Mouse (Mus musculus) liver, embryonic 16.5 days (tissue): ENCODE measurements around the gene Vps33b. TPM values are rescaled to one million over a fixed set of nuclear protein-coding genes. Genes with fewer than 3 reads are reported as not detected.
A peak's percentile ranks its signal among the peaks of the same experiment; 100 is the strongest.

Source experiments
- ATAC-seq: fragments of 200-750 bp; cut with Nextera tagmentation; 2 replicates; pipeline ENCODE4 v1.8.0; 2017; ENCODE audit warnings: low read depth, mild to moderate bottlenecking, moderate number of reproducible peaks, moderate library complexity
- H3K27ac ChIP-seq: fragments of 300-500 bp; sonication (generic); 2 replicates; pipeline ENCODE4 v1.5.1; 2014; ENCODE audit warnings: mild to moderate bottlenecking, low read length
- H3K27me3 ChIP-seq: fragments of 300-500 bp; sonication (generic); 2 replicates; pipeline ENCODE4 v1.6.1; 2014; ENCODE audit warnings: low read depth, low read length, mixed read lengths; ENCODE audit not compliant: control insufficient read depth, insufficient read depth
- H3K36me3 ChIP-seq: fragments of 300-500 bp; sonication (generic); 2 replicates; pipeline ENCODE4 v1.6.1; 2014; ENCODE audit warnings: mild to moderate bottlenecking; ENCODE audit not compliant: control insufficient read depth, insufficient read depth
- H3K4me1 ChIP-seq: fragments of 300-500 bp; sonication (generic); 2 replicates; pipeline ENCODE4 v1.6.1; 2014; ENCODE audit warnings: low read depth, low read length, mixed read lengths; ENCODE audit not compliant: control insufficient read depth
- H3K4me2 ChIP-seq: fragments of 300-500 bp; sonication (generic); 2 replicates; pipeline ENCODE4 v1.6.1; 2014; ENCODE audit warnings: low read depth, low read length, mixed read lengths
- H3K4me3 ChIP-seq: fragments of 300-500 bp; sonication (generic); 2 replicates; pipeline ENCODE4 v1.5.1; 2014; ENCODE audit warnings: low read depth, mild to moderate bottlenecking, low read length
- H3K9ac ChIP-seq: fragments of 300-500 bp; sonication (generic); 2 replicates; pipeline ENCODE4 v1.6.1; 2014; ENCODE audit warnings: low read depth, low read length
- H3K9me3 ChIP-seq: fragments of 300-500 bp; sonication (generic); replicated peaks from 2 replicates; pipeline ENCODE4 v1.6.1; 2016; ENCODE audit warnings: low read length; ENCODE audit not compliant: control insufficient read depth
- WGBS: fragments of 180-500 bp; shearing (Covaris S2); extraction: QIAGEN DNeasy Blood & Tissue Kit; methylation state at CpG from one replicate; pipeline ENCODE4 v1.1.7; 2014; ENCODE audit not compliant: insufficient replicate concordance; 5-methylcytosine and 5-hydroxymethylcytosine counted together
- polyA plus RNA-seq: library from polyadenylated mRNA; unstranded; fragments of >200 nt; fragmentation: Nextera tagmentation; extraction: Ambion mirVana; gene quantifications from 2 replicates; pipeline ENCODE4 v1.2.1, GENCODE M21; 2015

Vps33b gene
- polyA plus RNA-seq, 1 experiment from 2014 or later, result 4.3 TPM

DNA sequence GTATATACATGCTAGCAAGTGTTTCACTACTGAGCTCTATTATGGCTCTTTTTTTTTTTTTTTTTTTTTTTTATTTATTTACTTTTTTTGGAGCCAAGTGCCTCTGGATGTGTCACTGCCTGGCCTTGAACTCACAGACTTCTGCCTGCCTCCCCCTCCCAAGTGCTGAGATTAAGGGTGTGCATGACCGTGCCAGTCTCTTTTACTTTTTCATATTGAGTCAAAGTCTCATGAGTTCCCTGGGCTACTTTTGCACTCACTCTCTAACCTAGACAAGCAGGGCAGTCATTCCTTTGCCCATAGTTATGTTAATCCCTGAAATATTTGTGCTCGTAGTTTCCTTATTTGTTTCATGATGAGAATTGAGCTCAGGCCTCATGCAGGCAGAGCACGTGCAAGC, 12.2 kb downstream of the Vps33b start:
- WGBS, result 75% methylated on average over 3 of the region's 3 CpGs
- Histone ChIP-seq H3K27me3 (no peaks in the 10 kb centered on the region), H3K9me3 (no peaks in the 10 kb centered on the region), H3K36me3 (peaks cover 8% of the 10 kb centered on the region; the same call in 1 of the 2 replicates), H3K27ac (no peak overlapping the region), H3K9ac (no peak overlapping the region), H3K4me1 (peaks cover 11% of the 10 kb centered on the region), H3K4me3 (no peak overlapping the region), H3K4me2 (no peak overlapping the region)
- no peak for ATAC-seq

DNA sequence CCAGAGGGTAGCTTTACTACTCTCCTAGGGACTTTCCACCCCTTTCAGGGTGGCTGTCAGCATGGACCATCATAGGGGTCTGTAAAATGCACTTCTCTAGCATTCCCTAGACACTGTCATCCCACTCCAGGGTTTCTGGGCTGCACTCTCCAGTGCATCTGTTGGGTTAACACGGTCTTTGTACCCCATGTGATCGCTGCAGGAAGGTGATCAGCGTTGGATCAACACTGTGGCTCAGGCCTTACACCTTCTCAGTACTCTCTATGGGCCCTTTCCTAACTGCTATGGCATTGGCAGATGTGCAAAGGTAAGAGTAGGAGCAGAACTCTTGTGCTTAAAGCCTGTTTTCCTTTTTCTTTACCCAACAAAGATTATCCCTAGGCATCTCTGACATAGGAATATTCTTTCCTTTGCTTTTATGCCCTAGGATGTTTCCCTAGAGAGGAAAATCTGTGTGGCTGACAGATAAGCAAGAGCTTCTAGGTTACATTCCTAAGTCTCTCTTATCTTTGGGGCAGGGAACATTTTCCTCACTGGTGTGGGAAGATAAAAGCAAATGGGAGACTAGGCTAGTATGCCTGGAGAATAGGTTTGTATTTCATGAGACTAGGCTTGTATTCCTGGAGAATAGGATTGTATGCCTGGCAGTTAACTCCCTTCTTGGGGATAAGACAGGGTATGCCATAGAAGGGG, 13.9 kb downstream of the Vps33b start:
- WGBS, result 61% methylated on average over 3 of the region's 3 CpGs
- Histone ChIP-seq H3K4me1 (peaks cover 13% of the 10 kb centered on the region), H3K9ac (no peak overlapping the region), H3K27me3 (no peaks in the 10 kb centered on the region), H3K4me3 (no peak overlapping the region), H3K36me3 (peaks cover 12% of the 10 kb centered on the region), H3K27ac (0 out of 2 replicates have a peak overlapping the region, but pooled peaks have one; percentile 1), H3K4me2 (no peak overlapping the region), H3K9me3 (no peaks in the 10 kb centered on the region)
- peak; percentile 80 for ATAC-seq

DNA sequence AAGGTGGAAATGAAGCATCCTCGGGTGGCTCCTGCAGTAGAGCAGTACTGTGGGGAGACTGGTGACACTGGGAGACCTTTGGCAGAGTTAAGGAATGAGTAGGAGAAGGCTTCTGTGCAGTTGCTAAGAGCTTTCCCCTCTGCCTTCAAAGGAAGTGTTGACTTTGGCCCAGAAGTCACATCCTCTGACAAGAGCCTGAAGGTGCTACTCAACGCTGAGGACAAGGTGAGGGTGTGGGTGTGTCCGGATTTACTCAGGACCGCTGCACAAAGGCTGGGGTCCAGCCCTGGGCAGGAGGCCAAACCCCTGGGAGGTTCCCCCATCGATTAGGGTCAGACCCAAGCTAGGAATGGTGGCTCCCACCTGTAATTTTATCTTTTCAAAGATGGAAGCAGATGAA, 14.9 kb downstream of the Vps33b start:
- Histone ChIP-seq H3K27ac (no peak overlapping the region; the same call in 1 of the 2 replicates), H3K27me3 (no peaks in the 10 kb centered on the region), H3K4me3 (no peak overlapping the region), H3K4me2 (no peak overlapping the region), H3K36me3 (peaks cover 12% of the 10 kb centered on the region), H3K4me1 (peaks cover 13% of the 10 kb centered on the region), H3K9ac (no peak overlapping the region), H3K9me3 (no peaks in the 10 kb centered on the region)
- WGBS, result 74% methylated on average over 5 of the region's 5 CpGs
- ATAC-seq, result no peak

DNA sequence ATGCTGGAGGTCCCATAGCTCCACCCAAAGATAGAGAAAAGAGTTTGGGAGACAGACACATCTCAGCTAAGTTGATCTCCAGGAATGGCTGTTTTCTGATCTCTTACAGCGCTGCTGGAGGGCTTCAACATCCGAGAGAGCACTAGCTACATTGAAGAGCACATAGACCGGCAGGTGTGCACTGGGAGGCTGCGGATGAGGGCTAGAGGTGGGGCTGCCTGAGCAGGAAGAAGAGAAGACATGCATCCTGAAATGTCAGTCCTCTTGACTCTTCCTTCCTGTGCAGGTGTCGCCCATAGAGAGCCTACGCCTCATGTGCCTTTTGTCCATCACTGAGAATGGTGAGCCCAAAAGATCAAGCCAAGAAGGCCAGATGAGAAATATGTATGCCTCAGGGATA, 16.3 kb downstream of the Vps33b start:
- H3K9me3 ChIP-seq, result no peaks in the 10 kb centered on the region
- H3K27ac ChIP-seq, result no peak overlapping the region
- H3K4me1 ChIP-seq, result peaks cover 13% of the 10 kb centered on the region
- WGBS, result 78% methylated on average over 6 of the region's 6 CpGs
- peaks cover 12% of the 10 kb centered on the region for H3K36me3 ChIP-seq
- H3K4me3 ChIP-seq, result no peak overlapping the region
- ATAC-seq, result no peak
- H3K27me3 ChIP-seq, result no peaks in the 10 kb centered on the region
- no peak overlapping the region for H3K4me2 ChIP-seq
- H3K9ac ChIP-seq, result no peak overlapping the region

DNA sequence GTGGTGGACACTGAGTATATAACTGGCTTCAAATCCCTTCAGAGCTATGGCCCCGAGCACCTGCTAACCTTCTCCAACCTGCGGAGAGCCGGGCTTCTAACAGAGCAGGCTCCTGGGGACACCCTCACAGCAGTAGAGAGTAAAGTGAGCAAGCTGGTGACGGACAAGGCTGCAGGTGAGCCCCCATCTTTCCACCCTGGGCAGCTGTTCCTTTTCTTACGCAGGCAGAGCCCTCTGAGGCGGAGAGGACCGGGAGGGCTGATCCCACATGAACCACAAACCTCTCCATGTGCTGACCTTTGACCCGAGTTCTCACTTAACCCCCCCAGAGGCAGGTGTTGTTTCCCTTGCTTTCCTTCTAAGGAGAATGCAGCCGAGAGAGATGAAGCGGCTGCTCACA, 18.3 kb downstream of the Vps33b start:
- no peak overlapping the region for H3K9ac ChIP-seq
- no peaks in the 10 kb centered on the region for H3K9me3 ChIP-seq
- H3K4me3 ChIP-seq, result no peak overlapping the region
- peaks cover 20% of the 10 kb centered on the region for H3K4me1 ChIP-seq
- H3K4me2 ChIP-seq, result no peak overlapping the region
- peaks cover 12% of the 10 kb centered on the region for H3K36me3 ChIP-seq
- 75% methylated on average over 10 of the region's 10 CpGs for WGBS
- H3K27me3 ChIP-seq, result no peaks in the 10 kb centered on the region
- ATAC-seq, result no peak
- H3K27ac ChIP-seq, result no peak overlapping the region

DNA sequence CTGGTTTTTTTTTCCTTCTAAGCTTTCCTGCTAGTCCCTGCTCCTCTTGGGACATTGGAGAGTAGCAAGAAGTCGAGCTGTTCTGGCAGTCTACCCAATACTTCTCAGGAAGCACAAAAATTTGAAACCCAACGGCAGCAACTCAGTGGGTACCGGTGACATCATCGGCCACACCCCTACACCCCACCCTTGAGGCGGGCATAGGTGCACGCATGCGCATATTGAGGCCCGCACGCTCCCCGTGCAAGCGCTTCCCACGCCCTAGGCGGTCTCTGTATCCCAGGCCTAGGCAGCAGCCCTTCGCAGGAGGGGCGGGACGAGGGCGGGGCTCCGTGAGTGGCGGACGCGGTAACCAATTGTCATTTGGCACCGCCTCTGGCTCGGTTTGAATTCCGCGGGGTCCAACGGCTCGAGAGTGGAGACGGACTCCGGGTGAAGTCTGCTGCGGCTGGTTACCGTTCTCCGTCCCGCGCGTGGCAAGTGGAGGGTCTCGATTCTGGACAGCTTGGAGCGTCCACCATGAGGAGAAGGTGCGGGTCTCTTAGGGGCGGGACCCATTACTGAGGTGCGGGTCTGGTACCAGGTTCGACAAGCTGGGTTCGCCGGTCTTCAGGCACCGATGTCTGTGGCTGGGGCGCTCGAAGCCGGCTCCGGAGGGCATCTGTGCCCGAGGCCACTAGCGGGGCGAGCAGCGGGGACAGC, 24.8 kb downstream of the Vps33b start, which contains the start of gene Prc1:
TSS of gene Prc1 (plus strand) at position 389 of the 702 bp plus-strand sequence.
- Histone ChIP-seq H3K4me2 (peak within 1 kb of the TSS; percentile 81), H3K4me3 (peak within 1 kb of the TSS; percentile 98), H3K36me3 (peaks cover 15% of the 10 kb centered on the region), H3K9me3 (no peaks in the 10 kb centered on the region), H3K4me1 (peaks cover 36% of the 10 kb centered on the region), H3K9ac (peak within 1 kb of the TSS; percentile 99), H3K27ac (peak within 1 kb of the TSS; percentile 94), H3K27me3 (no peaks in the 10 kb centered on the region)
- ATAC-seq, result peak; percentile 99
- WGBS, result under 1% methylated on average over 52 of the region's 52 CpGs

DNA sequence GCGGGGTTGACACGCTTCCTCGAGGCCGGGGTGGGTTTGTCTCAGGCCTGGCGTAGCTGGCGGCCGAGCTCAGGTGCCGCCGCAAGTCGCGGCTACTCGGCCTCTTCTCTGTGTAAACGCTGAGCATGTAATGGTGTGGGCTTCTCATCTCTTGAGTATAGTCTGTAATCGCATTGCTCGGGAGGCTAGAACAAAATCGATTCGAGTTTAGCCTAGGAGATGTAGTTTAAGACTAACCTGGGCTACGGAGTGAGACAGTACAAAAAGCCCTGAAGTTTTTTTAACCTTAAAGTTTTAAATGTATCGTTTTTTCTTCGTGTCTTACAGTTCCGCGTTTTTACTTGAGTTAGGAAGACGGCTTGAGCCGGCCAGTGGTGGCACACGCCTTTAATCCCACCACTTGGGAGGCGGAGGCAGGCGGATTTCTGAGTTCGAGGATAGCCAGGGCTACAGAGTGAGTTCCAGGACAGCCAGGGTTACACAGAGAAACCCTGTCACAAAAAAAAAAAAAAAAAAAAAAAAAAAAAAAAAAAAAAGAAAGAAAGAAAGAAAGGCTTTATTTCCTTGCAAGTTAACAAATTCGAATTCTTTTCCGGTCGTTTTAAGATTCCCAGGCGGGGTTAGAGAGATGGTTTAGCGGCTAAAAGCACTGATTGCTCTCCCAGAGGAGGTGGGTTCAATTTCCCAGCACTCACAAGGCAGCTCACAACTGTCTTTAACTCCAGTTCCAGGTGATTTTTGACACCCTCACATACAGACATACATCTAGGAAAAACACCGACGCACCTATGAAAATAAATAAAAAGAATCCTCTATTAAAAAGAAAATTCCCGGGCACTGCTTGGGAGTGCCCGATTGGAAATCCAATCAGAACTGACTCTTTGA, 25.6 kb downstream of the Vps33b start:
- H3K4me3 ChIP-seq, result peak overlapping the region; percentile 98
- peak overlapping the region; percentile 94 for H3K27ac ChIP-seq
- no peaks in the 10 kb centered on the region for H3K9me3 ChIP-seq
- H3K4me1 ChIP-seq, result peaks cover 39% of the 10 kb centered on the region
- no peaks in the 10 kb centered on the region for H3K27me3 ChIP-seq
- peak; percentile 44 for ATAC-seq
- H3K9ac ChIP-seq, result peak overlapping the region; percentile 99
- H3K4me2 ChIP-seq, result peak overlapping the region; percentile 77
- 7% methylated on average over 37 of the region's 37 CpGs for WGBS
- H3K36me3 ChIP-seq, result peaks cover 23% of the 10 kb centered on the region

DNA sequence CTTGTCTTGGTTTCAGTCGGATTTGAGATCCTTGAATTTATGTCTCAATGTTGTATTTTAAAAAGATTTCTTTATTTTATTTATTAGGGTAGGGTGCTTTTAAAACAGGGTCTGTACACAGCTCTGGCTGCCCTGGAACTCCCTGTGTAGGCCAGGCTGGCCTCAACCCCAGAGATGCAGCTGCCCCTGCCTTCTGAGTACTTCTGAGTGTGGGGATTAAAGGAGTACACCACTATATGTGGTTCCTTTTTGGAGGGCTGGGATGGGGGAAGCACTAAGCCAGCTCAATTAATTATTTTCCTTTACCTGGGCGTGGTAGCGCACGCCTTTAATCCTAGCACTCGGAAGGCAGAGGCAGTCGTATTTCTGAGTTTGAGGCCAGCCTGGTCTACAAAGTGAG, 27.0 kb downstream of the Vps33b start:
- H3K9ac ChIP-seq, result peak overlapping the region; percentile 99

More for the DNA sequence above, 27.0 kb downstream of the Vps33b start:
- H3K4me2 ChIP-seq, result peak overlapping the region; percentile 77
- peaks cover 36% of the 10 kb centered on the region for H3K36me3 ChIP-seq
- no peak overlapping the region; the same call in 1 of the 2 replicates for H3K27ac ChIP-seq
- peak overlapping the region; percentile 98 for H3K4me3 ChIP-seq
- H3K27me3 ChIP-seq, result no peaks in the 10 kb centered on the region
- H3K9me3 ChIP-seq, result no peaks in the 10 kb centered on the region
- WGBS, result 81% methylated on average over 6 of the region's 6 CpGs
- no peak for ATAC-seq
- H3K4me1 ChIP-seq, result peaks cover 39% of the 10 kb centered on the region
